Mouse (Mus musculus): ENCODE measurements at regions not wholly inside any gene's neighbourhood (a gene's known extent, or its start where the extent isn't known, plus 50 kb on each side); places are given as distances from the start of the nearest gene placed in this dataset.

GRCm38 (mm10) chr4:97344335-97344734 is 161.4 kb upstream of the Gm10192 start:
- H3K4me2 ChIP-seq (replicated peaks; ENCODE audit: low read depth, low read length): no peak overlapping the region
- no peak overlapping the region for H3K4me3 ChIP-seq (ENCODE audit: low read depth, low read length)
- H3K27me3 ChIP-seq (ENCODE audit: control insufficient read depth, insufficient read depth, low read length): no peaks in the 10 kb centered on the region
- ATAC-seq (ENCODE audit: low FRiP score): no peak
- no peak overlapping the region for H3K27ac ChIP-seq (ENCODE audit: low read depth, low read length)
- no peaks in the 10 kb centered on the region for H3K4me1 ChIP-seq (replicated peaks; ENCODE audit: control insufficient read depth, insufficient read depth, low read length)
- H3K36me3 ChIP-seq (ENCODE audit: control insufficient read depth, insufficient read depth, low read length): no peaks in the 10 kb centered on the region
- H3K9ac ChIP-seq (ENCODE audit: low read depth, low read length): no peak overlapping the region
- whole genome bisulfite sequencing: 85% methylated on average over 2 of the region's 2 CpGs
- DNase-seq (ENCODE audit: low spot score): no peak
- H3K9me3 ChIP-seq (ENCODE audit: control insufficient read depth, low read length): no peaks in the 10 kb centered on the region

GRCm38 (mm10) chr4:97343378-97343777 is 160.4 kb upstream of the Gm10192 start:
- H3K9me3 ChIP-seq (ENCODE audit: control insufficient read depth, low read length): no peaks in the 10 kb centered on the region
- H3K27ac ChIP-seq (ENCODE audit: low read depth, low read length): no peak overlapping the region
- no peak overlapping the region for H3K9ac ChIP-seq (ENCODE audit: low read depth, low read length)
- no peaks in the 10 kb centered on the region for H3K36me3 ChIP-seq (ENCODE audit: control insufficient read depth, insufficient read depth, low read length)
- DNase-seq (ENCODE audit: low spot score) (no peak), ATAC-seq (ENCODE audit: low FRiP score) (no peak)
- H3K27me3 ChIP-seq (ENCODE audit: control insufficient read depth, insufficient read depth, low read length): no peaks in the 10 kb centered on the region
- no peak overlapping the region for H3K4me3 ChIP-seq (ENCODE audit: low read depth, low read length)
- no peak overlapping the region for H3K4me2 ChIP-seq (replicated peaks; ENCODE audit: low read depth, low read length)
- H3K4me1 ChIP-seq (replicated peaks; ENCODE audit: control insufficient read depth, insufficient read depth, low read length): no peaks in the 10 kb centered on the region
- 91% methylated on average over 1 of the region's 1 CpGs for WGBS
